Mouse (Mus musculus) ES-Bruce4 (cell line): ENCODE measurements around the gene Tmem161a. TPM values are rescaled to one million over a fixed set of nuclear protein-coding genes. Genes with fewer than 3 reads are reported as not detected.

Experiments used
- H3K27ac ChIP-seq: 2 replicates; pipeline ENCODE4 v1.5.1; 2012; ENCODE audit warnings: low read length, inconsistent platforms; ENCODE audit not compliant: insufficient read depth
- H3K27me3 ChIP-seq: 2 replicates; pipeline ENCODE4 v1.6.1; 2012; ENCODE audit warnings: mild to moderate bottlenecking, low read length, inconsistent platforms; ENCODE audit not compliant: control insufficient read depth, poor library complexity, insufficient read depth, severe bottlenecking
- H3K36me3 ChIP-seq: 2 replicates; pipeline ENCODE4 v1.6.1; 2012; ENCODE audit warnings: inconsistent platforms, mild to moderate bottlenecking, low read length, moderate library complexity; ENCODE audit not compliant: control insufficient read depth, poor library complexity, insufficient read depth, severe bottlenecking
- H3K4me1 ChIP-seq: one replicate; pipeline ENCODE4 v1.8.1; 2011; ENCODE audit warnings: low read length; ENCODE audit not compliant: control insufficient read depth, insufficient read depth
- H3K4me3 ChIP-seq: 2 replicates; pipeline ENCODE4 v1.5.1; 2011; ENCODE audit warnings: low read depth, mild to moderate bottlenecking, low read length
- H3K9ac ChIP-seq: 2 replicates; pipeline ENCODE4 v1.6.1; 2012; ENCODE audit warnings: low read depth, mild to moderate bottlenecking, inconsistent platforms; ENCODE audit not compliant: poor library complexity, severe bottlenecking
- H3K9me3 ChIP-seq: replicated peaks from 2 replicates; pipeline ENCODE4 v1.6.1; 2012; ENCODE audit warnings: mild to moderate bottlenecking, low read length, inconsistent platforms; ENCODE audit not compliant: control insufficient read depth, poor library complexity, insufficient read depth, severe bottlenecking
- CTCF ChIP-seq: IDR thresholded peaks from one replicate; pipeline ENCODE4 v1.8.1; 2011; ENCODE audit warnings: low read depth, low read length
- EP300 ChIP-seq: IDR thresholded peaks from 2 replicates; pipeline ENCODE4 v1.6.1; 2011; ENCODE audit warnings: low read depth, low read length; ENCODE audit not compliant: insufficient read depth
- POLR2A ChIP-seq: IDR thresholded peaks from one replicate; pipeline ENCODE4 v1.8.1; 2011; ENCODE audit warnings: low read length; ENCODE audit not compliant: insufficient read depth
- polyA plus RNA-seq: library from polyadenylated mRNA; stranded (reverse); fragments of >200 nt; gene quantifications from 2 replicates; pipeline ENCODE4 v1.2.4, GENCODE M21; 2011; ENCODE audit warnings: low read depth; ENCODE audit not compliant: missing spikeins, insufficient read depth, insufficient read length

Gene Tmem161a
- polyA plus RNA-seq, 1 experiment, result 36.5 TPM

DNA sequence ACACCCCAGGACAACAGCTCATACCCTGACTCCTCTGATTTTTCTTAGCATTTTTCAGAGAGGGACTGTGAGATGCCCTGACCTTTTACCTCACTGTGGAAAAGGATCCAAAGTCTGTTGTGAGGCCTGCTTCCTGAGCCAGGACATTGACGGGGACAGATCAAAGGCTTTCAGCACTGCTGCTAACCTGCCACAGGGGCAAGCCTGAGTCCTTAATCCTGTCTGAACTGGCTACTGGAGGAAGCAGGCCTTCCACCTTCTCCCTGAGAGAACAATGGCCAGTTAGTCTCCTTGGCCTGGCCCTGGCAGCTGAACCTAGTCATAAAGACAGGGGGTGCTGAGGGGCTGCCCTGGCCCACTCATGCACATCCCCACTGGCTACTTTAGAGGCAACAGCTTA is 36.0 kb downstream of the Tmem161a start:
- Histone ChIP-seq H3K4me1 (no peaks in the 10 kb centered on the region), H3K4me3 (no peak overlapping the region)

GRCm38 (mm10) chr8:70210538-70210937 is 38.4 kb downstream of the Tmem161a start:
- Histone ChIP-seq H3K9ac (no peak overlapping the region), H3K36me3 (no peaks in the 10 kb centered on the region), H3K4me1 (no peaks in the 10 kb centered on the region), H3K4me3 (no peak overlapping the region), H3K27me3 (no peaks in the 10 kb centered on the region), H3K9me3 (no peaks in the 10 kb centered on the region), H3K27ac (no peak overlapping the region)
- TF ChIP-seq POLR2A, result no peak
- no peak for TF ChIP-seq CTCF
- no peak for TF ChIP-seq EP300

More for the DNA sequence above, 36.0 kb downstream of the Tmem161a start:
- Histone ChIP-seq H3K9ac (no peak overlapping the region), H3K9me3 (no peaks in the 10 kb centered on the region), H3K36me3 (no peaks in the 10 kb centered on the region), H3K27ac (no peak overlapping the region), H3K27me3 (no peaks in the 10 kb centered on the region)
- TF ChIP-seq POLR2A (no peak), EP300 (no peak), CTCF (no peak)

GRCm38 (mm10) chr8:70211275-70211674 is 39.1 kb downstream of the Tmem161a start:
- no peaks in the 10 kb centered on the region for H3K9me3 ChIP-seq
- no peaks in the 10 kb centered on the region for H3K36me3 ChIP-seq
- TF ChIP-seq POLR2A, result no peak
- TF ChIP-seq CTCF, result no peak
- no peak for TF ChIP-seq EP300
- peak overlapping the region; percentile 52 for H3K9ac ChIP-seq
- no peaks in the 10 kb centered on the region for H3K4me1 ChIP-seq
- no peaks in the 10 kb centered on the region for H3K27me3 ChIP-seq
- no peak overlapping the region for H3K27ac ChIP-seq
- H3K4me3 ChIP-seq, result peak overlapping the region; percentile 69

- TF ChIP-seq CTCF (no peak), POLR2A (no peak), EP300 (no peak)
- H3K27ac ChIP-seq, result no peak overlapping the region
- no peaks in the 10 kb centered on the region for H3K36me3 ChIP-seq
- H3K4me1 ChIP-seq, result no peaks in the 10 kb centered on the region
- H3K9ac ChIP-seq, result peak overlapping the region; percentile 52
- H3K9me3 ChIP-seq, result no peaks in the 10 kb centered on the region
- H3K27me3 ChIP-seq, result no peaks in the 10 kb centered on the region
- H3K4me3 ChIP-seq, result peak overlapping the region; percentile 69
Measured at GRCm38 (mm10) chr8:70211726-70212111, 39.6 kb downstream of the Tmem161a start.

DNA sequence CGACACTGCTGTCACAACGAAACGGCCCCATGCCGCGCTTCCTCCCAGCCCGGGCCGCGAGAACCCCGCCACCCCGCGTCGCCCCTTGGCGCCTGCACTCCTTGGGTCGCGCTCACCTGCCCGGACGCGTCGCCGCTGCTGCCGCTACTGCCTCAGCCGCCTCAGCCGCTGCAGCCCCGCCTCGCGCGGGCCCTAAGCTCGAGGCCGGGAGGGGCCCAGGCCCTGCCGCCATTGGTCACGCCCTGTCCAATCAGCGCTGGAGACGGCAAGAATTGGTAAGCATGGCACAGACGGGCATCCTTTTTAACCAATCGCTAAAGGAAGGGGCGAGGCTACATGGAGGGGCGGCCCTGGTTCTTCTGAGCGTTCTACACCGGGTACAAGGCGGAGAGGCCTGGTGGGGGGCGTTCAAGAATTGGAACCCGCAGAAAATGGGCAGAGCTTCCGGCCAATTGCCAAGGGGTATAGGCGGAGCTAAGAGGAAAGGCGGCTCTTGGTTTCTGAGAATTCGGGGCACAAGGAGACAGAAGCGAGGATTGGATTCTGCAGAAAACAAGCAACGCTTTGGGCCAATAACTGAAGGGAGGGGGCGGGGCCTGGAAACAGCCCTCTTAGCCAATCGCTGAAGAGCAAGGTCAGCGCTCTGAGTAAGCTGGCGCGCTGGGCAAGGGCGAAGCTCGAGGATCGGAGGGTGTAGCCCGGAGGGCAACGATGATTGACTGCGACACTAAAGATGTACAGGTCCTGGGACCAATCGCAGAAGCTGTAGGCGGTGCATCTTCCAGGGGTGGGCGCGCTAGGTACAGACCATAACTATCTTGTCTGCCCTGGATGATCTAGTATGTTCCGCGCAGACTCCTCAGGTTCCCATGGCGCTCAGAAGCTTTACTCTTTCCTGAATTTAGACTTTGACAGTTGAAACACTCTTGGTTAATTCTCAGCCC is 40.2 kb downstream of the Tmem161a start, which contains the start of gene Slc25a42:
Slc25a42 (minus strand) TSS at position 194 of the 944 bp plus-strand sequence.
- Histone ChIP-seq H3K4me1 (no peaks in the 10 kb centered on the region), H3K27ac (no peak within 1 kb of the TSS), H3K9me3 (no peaks in the 10 kb centered on the region), H3K9ac (peak within 1 kb of the TSS; percentile 52), H3K27me3 (no peaks in the 10 kb centered on the region), H3K36me3 (no peaks in the 10 kb centered on the region), H3K4me3 (peak within 1 kb of the TSS; percentile 69)
- TF ChIP-seq POLR2A (peak; percentile 78), CTCF (no peak)

DNA sequence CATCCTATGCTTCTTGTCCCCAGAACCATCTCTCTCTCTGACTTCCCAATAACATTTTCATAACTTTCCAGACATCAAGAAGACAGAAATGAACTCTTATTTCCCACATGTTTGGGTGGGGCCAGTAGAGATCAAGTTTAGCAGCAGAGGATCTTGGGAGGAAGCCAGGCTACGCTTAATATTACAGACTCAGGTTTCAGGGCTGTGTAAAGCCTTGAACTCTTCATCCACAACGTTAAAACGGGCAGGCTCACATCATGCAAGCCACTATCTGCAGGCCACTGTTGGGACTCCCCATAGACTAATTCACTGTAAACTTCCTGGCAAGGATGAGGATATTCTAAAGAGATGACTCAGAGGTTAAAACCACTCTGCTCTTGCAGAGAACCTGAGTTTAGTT is 42.3 kb downstream of the Tmem161a start:
- no peak for TF ChIP-seq EP300
- TF ChIP-seq POLR2A, result no peak
- TF ChIP-seq CTCF, result no peak
- Histone ChIP-seq H3K36me3 (no peaks in the 10 kb centered on the region), H3K9me3 (no peaks in the 10 kb centered on the region), H3K4me3 (no peak overlapping the region), H3K27ac (no peak overlapping the region), H3K27me3 (no peaks in the 10 kb centered on the region), H3K9ac (no peak overlapping the region), H3K4me1 (no peaks in the 10 kb centered on the region)
